Mouse (Mus musculus): ENCODE measurements around the gene Fblim1.
A peak's percentile ranks its signal among the peaks of the same experiment; 100 is the strongest.

Fblim1 gene

GRCm38 (mm10) chr4:141539213-141539767 lies 66.6 kb downstream of the Fblim1 start:
- no peak for DNase-seq (ENCODE audit: low read depth)

- peak; percentile 84 for DNase-seq (ENCODE audit: low read depth)
These were observed 67.3 kb downstream of the Fblim1 start, which contains the start of gene Spen for GRCm38 (mm10) chr4:141538408-141539212. Gene Spen, minus strand, starts transcription at chr4:141538597.

GRCm38 (mm10) chr4:141537706-141538407 lies 68.0 kb downstream of the Fblim1 start:
- DNase-seq (ENCODE audit: low read depth): no peak

- no peak for DNase-seq (ENCODE audit: low read depth)
These were observed 68.7 kb downstream of the Fblim1 start for GRCm38 (mm10) chr4:141537226-141537610.

GRCm38 (mm10) chr4:141536291-141537225 lies 69.3 kb downstream of the Fblim1 start:
- peak; percentile 40 for DNase-seq (ENCODE audit: low read depth)

- peak; percentile 41 for DNase-seq (ENCODE audit: low read depth)
These were observed 70.8 kb downstream of the Fblim1 start for GRCm38 (mm10) chr4:141534947-141535680.

- no peak for DNase-seq (ENCODE audit: low read depth)
These were observed 74.9 kb downstream of the Fblim1 start for GRCm38 (mm10) chr4:141530979-141531378.

GRCm38 (mm10) chr4:141528938-141529337 lies 77.0 kb downstream of the Fblim1 start:
- DNase-seq (ENCODE audit: low read depth): no peak

GRCm38 (mm10) chr4:141526936-141527650 lies 78.8 kb downstream of the Fblim1 start:
- no peak for DNase-seq (ENCODE audit: low read depth)
